Mouse (Mus musculus) forebrain, embryonic 10.5 days (tissue): Measurements from ENCODE around the gene Tec. TPM values are rescaled to one million over a fixed set of nuclear protein-coding genes. Genes with fewer than 3 reads are reported as not detected.

Experiments
- DNase-seq: peaks from one replicate; pipeline ENCODE4 v3.0.0-alpha.2; 2017; ENCODE audit warnings: low spot score; ENCODE audit errors: extremely low spot score
- H3K27ac ChIP-seq: fragments of 300-500 bp; sonication (generic); 2 replicates; pipeline ENCODE4 v1.5.1; 2016; ENCODE audit warnings: mild to moderate bottlenecking
- H3K27me3 ChIP-seq: fragments of 300-500 bp; sonication (generic); 2 replicates; pipeline ENCODE4 v1.6.1; 2016; ENCODE audit warnings: mild to moderate bottlenecking; ENCODE audit not compliant: poor library complexity, severe bottlenecking
- H3K36me3 ChIP-seq: fragments of 300-500 bp; sonication (generic); replicated peaks from 2 replicates; pipeline ENCODE4 v1.6.1; 2016; ENCODE audit warnings: mild to moderate bottlenecking, moderate library complexity
- H3K4me1 ChIP-seq: fragments of 300-500 bp; sonication (generic); 2 replicates; pipeline ENCODE4 v1.6.1; 2016
- H3K4me3 ChIP-seq: fragments of 300-500 bp; sonication (generic); 2 replicates; pipeline ENCODE4 v1.5.1; 2016; ENCODE audit warnings: mild to moderate bottlenecking, moderate library complexity
- H3K9me3 ChIP-seq: fragments of 300-500 bp; sonication (generic); 2 replicates; pipeline ENCODE4 v1.6.1; 2016; ENCODE audit warnings: mild to moderate bottlenecking, moderate library complexity
- WGBS: fragments of 180-500 bp; shearing (Covaris S2); methylation state at CpG from one replicate; pipeline ENCODE4 v1.1.7; 2016; 5-methylcytosine and 5-hydroxymethylcytosine counted together
- polyA plus RNA-seq: library from polyadenylated mRNA; unstranded; fragments of >200 nt; fragmentation: Nextera tagmentation; extraction: Ambion mirVana; gene quantifications from 2 replicates; pipeline ENCODE4 v1.2.1, GENCODE M21; 2016

The Tec gene
- polyA plus RNA-seq, 1 experiment from 2014 or later, result 2.5 TPM

DNA sequence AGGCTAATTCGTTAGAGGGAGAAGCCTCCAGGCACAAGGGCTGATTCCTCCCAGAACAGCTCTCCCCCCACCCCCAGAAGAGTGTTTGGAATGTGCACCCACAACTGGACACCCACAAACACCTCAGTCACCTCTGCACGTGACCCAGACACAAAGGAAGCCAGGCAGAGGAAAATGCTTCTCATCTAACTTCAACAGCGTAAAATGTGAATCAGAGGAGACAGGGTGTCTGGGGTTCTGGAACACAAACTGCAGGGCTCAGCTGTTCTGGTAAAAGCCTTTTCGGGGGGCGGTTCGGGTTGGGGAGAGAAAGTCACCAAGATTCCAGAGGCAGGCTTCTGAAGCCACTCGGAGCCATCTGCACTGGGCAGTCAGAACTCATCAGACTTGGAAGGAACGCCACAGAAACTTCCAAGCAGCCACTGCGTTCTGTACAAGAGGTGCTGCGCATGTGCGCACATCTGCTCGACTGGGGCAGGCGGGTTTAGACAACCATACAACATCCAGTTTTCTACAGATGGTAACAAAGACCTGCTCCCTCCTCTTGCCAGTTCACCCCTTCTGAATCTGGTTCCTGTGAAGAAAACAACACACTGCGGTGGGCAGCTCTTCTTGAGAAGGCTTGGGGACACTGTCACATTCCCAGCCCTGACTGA is 59.7 kb downstream of the Tec start:
- Histone ChIP-seq H3K27me3 (no peaks in the 10 kb centered on the region), H3K36me3 (no peaks in the 10 kb centered on the region), H3K4me3 (no peak overlapping the region), H3K4me1 (peaks cover 22% of the 10 kb centered on the region), H3K9me3 (no peaks in the 10 kb centered on the region), H3K27ac (peak overlapping the region; percentile 72)
- no peak for DNase-seq
- WGBS, result 50% methylated on average over 14 of the region's 14 CpGs

- no peak for DNase-seq
- H3K27me3 ChIP-seq, result no peaks in the 10 kb centered on the region
- WGBS, result 77% methylated on average over 5 of the region's 5 CpGs
- no peak overlapping the region for H3K27ac ChIP-seq
- no peaks in the 10 kb centered on the region for H3K9me3 ChIP-seq
- H3K36me3 ChIP-seq, result no peaks in the 10 kb centered on the region
- peaks cover 4% of the 10 kb centered on the region; the same call in 1 of the 2 replicates for H3K4me1 ChIP-seq
- H3K4me3 ChIP-seq, result no peak overlapping the region
These were observed 65.4 kb downstream of the Tec start for GRCm38 (mm10) chr5:72802851-72803250.

GRCm38 (mm10) chr5:72798563-72798962 is 69.7 kb downstream of the Tec start:
- 85% methylated on average over 4 of the region's 4 CpGs for WGBS
- H3K27me3 ChIP-seq, result no peaks in the 10 kb centered on the region
- no peak for DNase-seq
- peaks cover 17% of the 10 kb centered on the region for H3K4me1 ChIP-seq
- no peak overlapping the region for H3K27ac ChIP-seq
- no peaks in the 10 kb centered on the region for H3K9me3 ChIP-seq
- H3K36me3 ChIP-seq, result no peaks in the 10 kb centered on the region
- no peak overlapping the region for H3K4me3 ChIP-seq

DNA sequence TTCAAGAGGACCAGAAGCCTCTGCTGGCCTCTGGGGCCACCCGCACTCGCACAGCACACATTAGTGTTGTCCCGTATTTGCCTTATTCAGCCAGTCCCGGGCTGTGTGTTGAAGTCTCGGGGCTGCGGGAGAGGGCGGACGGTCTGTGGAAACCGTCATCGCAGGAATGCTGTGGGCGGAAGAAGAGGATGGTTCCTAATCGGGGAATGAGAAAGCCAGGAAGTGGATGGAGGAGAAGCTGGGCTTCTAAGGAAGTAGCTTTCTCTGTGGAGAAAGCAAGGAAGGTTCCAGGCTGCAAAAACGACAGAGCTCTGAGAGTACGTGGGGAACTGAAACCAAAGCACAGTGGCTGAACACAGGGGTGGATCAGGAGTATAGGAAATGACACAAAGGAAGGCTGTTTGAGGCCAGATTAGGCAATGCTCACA is 72.1 kb downstream of the Tec start:
- Histone ChIP-seq H3K36me3 (no peaks in the 10 kb centered on the region), H3K4me3 (no peak overlapping the region), H3K27me3 (no peaks in the 10 kb centered on the region), H3K27ac (no peak overlapping the region), H3K9me3 (no peaks in the 10 kb centered on the region), H3K4me1 (peaks cover 26% of the 10 kb centered on the region)
- WGBS, result 74% methylated on average over 14 of the region's 14 CpGs
- no peak for DNase-seq

DNA sequence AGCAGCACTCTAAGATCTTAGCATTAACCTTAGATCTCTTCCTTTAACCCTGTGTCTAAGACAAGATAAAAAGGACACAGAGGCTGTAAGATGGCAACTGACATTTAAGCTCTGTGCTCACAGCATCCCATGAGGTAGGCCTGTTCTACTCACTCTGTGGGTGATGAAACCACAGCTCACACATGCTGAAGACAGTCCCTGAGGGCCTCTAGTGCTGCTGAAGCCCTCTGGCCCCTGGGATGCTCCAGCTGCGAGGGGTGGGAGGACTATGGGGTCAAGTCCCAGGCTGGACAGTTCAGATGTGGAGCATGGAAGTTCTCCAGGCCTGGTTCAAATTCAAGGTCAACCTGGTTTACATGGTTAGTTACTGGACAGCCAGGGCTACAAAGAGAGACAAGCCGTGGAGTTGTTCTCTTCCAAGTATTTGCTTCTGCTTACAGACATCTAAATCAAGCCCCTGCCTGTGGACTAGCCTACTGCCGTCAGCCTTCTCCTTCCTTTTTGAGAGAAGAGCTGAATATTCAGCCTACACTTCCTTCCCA is 74.9 kb downstream of the Tec start:
- H3K9me3 ChIP-seq, result no peaks in the 10 kb centered on the region
- no peaks in the 10 kb centered on the region for H3K27me3 ChIP-seq
- 76% methylated on average over 3 of the region's 3 CpGs for WGBS
- H3K4me1 ChIP-seq, result peaks cover 28% of the 10 kb centered on the region
- DNase-seq, result no peak
- H3K27ac ChIP-seq, result no peak overlapping the region
- H3K4me3 ChIP-seq, result no peak overlapping the region
- H3K36me3 ChIP-seq, result no peaks in the 10 kb centered on the region

DNA sequence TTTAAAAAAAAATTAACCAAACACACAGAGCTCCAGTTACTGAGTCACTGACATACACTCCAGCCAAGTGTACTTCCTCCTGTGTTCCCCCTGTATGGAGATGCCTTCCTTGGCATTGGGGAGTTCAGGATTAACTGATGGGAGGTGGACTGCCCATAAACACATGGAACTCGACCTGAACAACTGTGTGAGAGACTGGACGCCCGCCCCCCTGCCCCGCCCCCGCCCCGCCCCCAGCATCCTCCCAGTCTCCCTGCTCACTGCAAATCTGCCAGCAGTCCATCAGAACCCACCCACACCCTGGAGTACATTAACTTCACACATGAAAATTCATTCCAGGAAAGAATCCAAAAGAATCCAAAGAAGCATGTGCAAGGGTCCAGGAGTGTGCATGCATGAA is 76.5 kb downstream of the Tec start:
- H3K9me3 ChIP-seq, result no peaks in the 10 kb centered on the region
- 24% methylated on average over 6 of the region's 6 CpGs for WGBS
- no peak overlapping the region for H3K4me3 ChIP-seq
- no peaks in the 10 kb centered on the region for H3K27me3 ChIP-seq
- DNase-seq, result no peak
- H3K27ac ChIP-seq, result no peak overlapping the region
- no peaks in the 10 kb centered on the region for H3K36me3 ChIP-seq
- H3K4me1 ChIP-seq, result peaks cover 28% of the 10 kb centered on the region

GRCm38 (mm10) chr5:72791386-72791785 is 76.9 kb downstream of the Tec start:
- Histone ChIP-seq H3K9me3 (no peaks in the 10 kb centered on the region), H3K4me1 (peaks cover 28% of the 10 kb centered on the region), H3K27me3 (no peaks in the 10 kb centered on the region), H3K27ac (no peak overlapping the region), H3K4me3 (no peak overlapping the region), H3K36me3 (no peaks in the 10 kb centered on the region)
- no peak for DNase-seq
- WGBS, result 72% methylated on average over 4 of the region's 4 CpGs

DNA sequence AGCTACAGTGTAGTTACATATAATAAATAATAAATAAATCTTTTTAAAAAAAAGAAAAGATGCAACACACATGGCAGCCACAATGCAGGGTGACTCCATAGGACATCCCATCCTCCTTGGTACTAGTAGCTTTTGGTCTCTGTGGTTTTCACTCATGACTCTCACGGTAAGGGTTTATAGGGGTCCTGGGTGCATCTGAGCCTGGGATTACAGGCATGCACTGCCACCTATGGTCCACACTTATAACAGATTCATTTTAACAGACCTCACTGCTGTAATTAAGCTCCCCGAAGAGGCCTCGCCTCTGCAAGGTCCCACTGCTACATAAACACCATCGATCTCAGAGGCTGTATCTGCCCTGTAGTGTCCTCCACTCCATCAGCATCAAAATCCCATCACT is 82.8 kb downstream of the Tec start:
- H3K4me1 ChIP-seq, result no peaks in the 10 kb centered on the region
- no peak for DNase-seq
- 85% methylated on average over 4 of the region's 4 CpGs for WGBS
- H3K9me3 ChIP-seq, result no peaks in the 10 kb centered on the region
- no peaks in the 10 kb centered on the region for H3K27me3 ChIP-seq
- H3K27ac ChIP-seq, result no peak overlapping the region
- no peak overlapping the region for H3K4me3 ChIP-seq
- H3K36me3 ChIP-seq, result no peaks in the 10 kb centered on the region

DNA sequence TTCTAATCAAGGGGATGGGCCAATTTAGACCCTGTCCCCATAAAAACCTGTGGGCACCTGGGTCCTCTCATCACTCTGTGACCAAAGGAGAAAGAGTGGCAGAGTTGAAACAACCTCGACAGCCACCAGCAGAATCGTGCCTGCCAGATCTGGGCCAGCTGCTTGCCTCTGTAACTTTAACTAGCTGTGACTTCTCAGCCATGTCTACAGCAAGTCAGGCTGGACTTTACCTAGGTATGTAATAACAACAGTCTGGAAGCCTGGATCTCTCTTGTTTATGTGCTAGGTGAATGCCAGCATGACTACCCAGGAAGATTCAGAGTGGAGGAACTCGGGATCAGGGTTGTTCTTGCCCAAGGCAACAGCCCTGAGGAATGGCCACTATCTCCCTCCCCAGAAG is 83.6 kb downstream of the Tec start:
- H3K36me3 ChIP-seq, result no peaks in the 10 kb centered on the region
- DNase-seq, result no peak
- H3K9me3 ChIP-seq, result no peaks in the 10 kb centered on the region
- H3K27me3 ChIP-seq, result no peaks in the 10 kb centered on the region
- H3K27ac ChIP-seq, result no peak overlapping the region
- H3K4me1 ChIP-seq, result no peaks in the 10 kb centered on the region
- WGBS, result 86% methylated on average over 3 of the region's 3 CpGs
- no peak overlapping the region for H3K4me3 ChIP-seq

- no peak overlapping the region for H3K27ac ChIP-seq
- 92% methylated on average over 8 of the region's 8 CpGs for WGBS
- H3K36me3 ChIP-seq, result no peaks in the 10 kb centered on the region
- H3K27me3 ChIP-seq, result no peaks in the 10 kb centered on the region
- no peak for DNase-seq
- no peak overlapping the region for H3K4me3 ChIP-seq
- no peaks in the 10 kb centered on the region for H3K4me1 ChIP-seq
- no peaks in the 10 kb centered on the region for H3K9me3 ChIP-seq
These were observed 84.3 kb downstream of the Tec start for GRCm38 (mm10) chr5:72783957-72784356.

DNA sequence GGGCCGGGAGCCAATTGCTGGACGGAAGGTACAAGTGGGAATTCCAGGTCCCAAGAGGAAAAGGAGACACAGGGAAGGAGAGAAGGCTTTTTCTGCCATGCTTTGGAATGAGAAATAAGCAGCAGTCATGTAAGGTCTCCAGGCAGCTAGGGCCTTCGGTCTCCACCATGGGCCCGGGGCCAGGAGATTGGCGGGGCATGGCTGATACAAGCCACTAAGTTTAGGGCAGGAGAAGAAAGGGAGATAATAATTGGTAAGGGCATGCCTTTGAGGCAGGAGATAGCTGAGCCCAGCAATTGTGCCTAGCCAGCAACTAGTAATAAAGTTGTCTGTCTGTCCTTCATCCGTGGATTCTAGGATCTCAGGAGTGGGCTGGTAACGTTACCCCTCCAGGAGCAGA is 85.2 kb downstream of the Tec start:
- no peaks in the 10 kb centered on the region for H3K27me3 ChIP-seq
- no peak overlapping the region for H3K27ac ChIP-seq
- no peak overlapping the region for H3K4me3 ChIP-seq
- no peaks in the 10 kb centered on the region for H3K9me3 ChIP-seq
- DNase-seq, result no peak
- H3K4me1 ChIP-seq, result no peaks in the 10 kb centered on the region
- no peaks in the 10 kb centered on the region for H3K36me3 ChIP-seq
- 93% methylated on average over 7 of the region's 7 CpGs for WGBS

GRCm38 (mm10) chr5:72781776-72782175 is 86.5 kb downstream of the Tec start:
- no peaks in the 10 kb centered on the region for H3K36me3 ChIP-seq
- no peak for DNase-seq
- H3K27ac ChIP-seq, result no peak overlapping the region
- H3K4me1 ChIP-seq, result no peaks in the 10 kb centered on the region
- H3K4me3 ChIP-seq, result no peak overlapping the region
- H3K9me3 ChIP-seq, result no peaks in the 10 kb centered on the region
- WGBS, result 90% methylated on average over 11 of the region's 11 CpGs
- H3K27me3 ChIP-seq, result no peaks in the 10 kb centered on the region

- no peaks in the 10 kb centered on the region for H3K4me1 ChIP-seq
- no peaks in the 10 kb centered on the region for H3K36me3 ChIP-seq
- H3K27me3 ChIP-seq, result no peaks in the 10 kb centered on the region
- H3K27ac ChIP-seq, result no peak overlapping the region
- WGBS, result 85% methylated on average over 2 of the region's 2 CpGs
- H3K9me3 ChIP-seq, result no peaks in the 10 kb centered on the region
- DNase-seq, result no peak
- H3K4me3 ChIP-seq, result no peak overlapping the region
These were observed 91.7 kb downstream of the Tec start for GRCm38 (mm10) chr5:72776595-72776994.

- Histone ChIP-seq H3K36me3 (no peaks in the 10 kb centered on the region), H3K27me3 (no peaks in the 10 kb centered on the region), H3K4me3 (no peak overlapping the region), H3K27ac (no peak overlapping the region), H3K9me3 (no peaks in the 10 kb centered on the region), H3K4me1 (no peaks in the 10 kb centered on the region)
- WGBS, result 77% methylated on average over 2 of the region's 2 CpGs
- DNase-seq, result no peak
These were observed 92.2 kb downstream of the Tec start for GRCm38 (mm10) chr5:72776127-72776526.
